Mouse (Mus musculus) megakaryocyte, embryonic 14.5 days (primary cell): ENCODE data around the gene Treh.

ENCODE experiments used
- FLI1 ChIP-seq: IDR thresholded peaks from 2 replicates; pipeline ENCODE4 v1.6.1; 2012; ENCODE audit warnings: low read length, inconsistent platforms, mixed read lengths
- GATA1 ChIP-seq: IDR thresholded peaks from 3 replicates; pipeline ENCODE4 v1.6.1; 2012; ENCODE audit warnings: mixed read lengths, low read length, inconsistent platforms, borderline replicate concordance

- TF ChIP-seq GATA1 = no peak
- no peak for TF ChIP-seq FLI1
These were observed 42.1 kb downstream of the Treh start for GRCm38 (mm10) chr9:44715109-44715508.
